Mouse (Mus musculus): Measurements from ENCODE around the gene Isl1.

The Isl1 gene

DNA sequence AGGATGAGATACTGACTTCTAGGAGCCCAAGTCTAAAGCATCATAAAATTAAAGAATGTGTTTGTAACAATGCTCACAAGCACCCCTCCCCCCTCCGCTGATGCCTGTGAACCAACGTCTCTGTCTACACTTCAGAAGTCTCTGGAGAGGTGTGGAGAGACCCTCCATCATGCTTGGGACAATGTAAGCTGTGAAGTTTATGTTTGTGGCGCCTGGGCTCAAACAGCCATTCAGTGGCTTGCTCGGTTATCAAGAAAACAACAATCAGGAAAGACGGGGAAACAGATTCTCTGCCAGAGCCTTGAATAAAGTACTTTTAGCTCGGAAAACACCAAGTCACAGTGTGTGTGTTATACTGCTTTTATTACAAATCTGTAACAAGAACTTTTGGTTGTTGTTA is 14.8 kb downstream of the Isl1 start:
- no peak for DNase-seq (ENCODE audit: low spot score)

DNA sequence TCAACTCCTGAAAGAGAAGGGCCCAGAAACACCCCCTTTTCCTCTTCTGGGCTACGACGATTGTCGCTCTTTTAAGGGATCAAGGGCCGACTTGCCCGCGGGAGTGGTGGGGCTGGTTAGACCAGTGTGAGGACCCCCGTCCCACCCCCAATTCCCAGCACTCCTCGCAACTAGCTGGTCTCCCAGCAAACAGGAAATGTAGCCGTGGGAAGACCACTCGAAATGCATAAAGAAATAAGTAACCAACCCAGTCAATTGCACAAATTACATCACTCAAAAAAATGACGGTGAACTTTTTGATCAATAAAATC is 15.4 kb downstream of the Isl1 start:
- no peak for DNase-seq (ENCODE audit: low spot score)

DNA sequence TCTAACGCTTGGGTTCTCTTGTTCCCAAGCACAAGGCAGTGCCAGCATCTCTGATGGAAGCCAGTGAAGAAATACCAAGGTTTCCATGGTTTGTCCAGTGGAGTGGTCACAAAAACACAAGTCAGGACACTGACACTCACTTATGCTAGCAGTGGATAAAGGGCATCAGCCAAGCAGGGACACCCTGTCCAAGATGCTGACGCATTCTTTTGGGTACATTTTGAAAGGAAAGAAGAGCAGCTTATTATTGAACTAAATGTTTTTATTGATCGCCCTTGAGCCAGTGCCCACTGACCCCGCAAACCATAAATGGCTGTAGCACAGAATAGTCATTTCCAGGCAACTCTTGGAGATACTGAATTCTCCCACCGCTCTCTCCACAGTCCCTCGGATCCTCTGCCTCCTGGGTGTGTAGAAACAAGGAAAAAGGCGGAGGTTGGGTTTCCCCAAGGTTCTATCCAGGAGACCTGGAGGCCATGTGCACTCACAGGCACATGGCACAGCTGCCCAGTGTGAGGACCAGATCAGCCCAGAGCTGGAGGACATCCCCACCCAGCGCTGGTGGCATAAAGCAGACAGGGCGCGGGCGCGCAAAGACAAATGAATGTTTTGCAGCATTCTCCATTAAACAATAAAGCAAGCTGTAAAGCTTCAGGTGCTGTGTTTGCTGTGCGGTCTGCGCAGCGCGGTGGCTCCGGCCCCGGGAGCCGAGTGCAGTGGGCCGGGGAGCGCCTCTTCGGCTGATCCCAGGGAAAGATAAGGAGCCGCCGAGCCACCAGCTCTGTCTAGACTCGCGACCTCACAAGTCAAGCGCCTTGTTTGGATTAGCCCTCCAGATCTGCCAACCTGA is 16.0 kb downstream of the Isl1 start:
- DNase-seq (ENCODE audit: low spot score) = no peak

DNA sequence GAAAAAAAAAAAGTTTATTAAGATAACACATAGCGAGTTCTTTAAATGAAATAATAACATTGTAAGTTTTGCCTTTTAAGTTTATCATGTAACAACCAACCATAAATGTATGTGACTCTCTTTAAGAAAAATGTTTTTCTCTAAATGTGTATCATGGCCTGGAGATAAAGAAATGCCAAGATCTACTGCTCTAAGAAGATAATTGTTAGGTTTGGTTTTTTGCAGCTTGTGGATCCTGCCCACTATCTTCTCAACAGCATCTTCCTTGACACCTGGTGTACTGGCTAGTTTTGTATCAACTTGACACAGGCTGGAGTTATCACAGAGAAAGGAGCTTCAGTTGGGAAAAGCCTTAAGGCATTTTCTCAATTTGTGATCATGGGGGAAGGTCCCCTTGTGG is 19.8 kb downstream of the Isl1 start:
- no peak for DNase-seq (ENCODE audit: low spot score)

DNA sequence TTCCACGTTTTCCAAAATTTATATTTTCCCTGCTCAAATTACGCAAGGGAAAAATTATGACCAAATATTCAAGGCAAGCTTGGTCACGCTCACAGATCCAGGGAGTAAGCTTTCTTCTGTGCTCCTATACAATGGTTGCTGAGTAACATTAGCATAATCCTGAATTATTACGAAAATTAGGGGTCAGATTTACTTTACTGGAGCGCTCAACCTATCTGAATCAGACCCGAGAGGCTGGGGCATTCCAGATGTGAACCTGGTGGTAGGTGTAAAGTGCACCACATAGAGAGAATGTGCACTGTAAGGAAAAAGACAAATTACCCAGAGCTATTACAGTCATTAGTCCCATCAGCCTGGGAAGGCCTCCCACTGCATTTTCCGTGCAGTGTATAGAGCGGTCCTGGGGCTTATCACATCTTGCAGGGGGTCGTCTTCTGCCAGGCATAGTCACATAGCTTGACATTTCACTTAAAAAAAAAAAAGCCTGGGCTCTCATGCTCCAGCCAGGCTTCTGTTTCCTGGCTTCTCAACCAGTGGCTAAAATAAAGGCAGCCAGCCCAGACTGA is 30.2 kb downstream of the Isl1 start:
- DNase-seq (ENCODE audit: low spot score) = no peak

Measured in ovary, postnatal 36 days (tissue).